Mouse (Mus musculus): Measurements from ENCODE around the gene Hpse2. TPM values are rescaled to one million over a fixed set of nuclear protein-coding genes. Genes with fewer than 3 reads are reported as not detected.

The Hpse2 gene
- polyA plus RNA-seq, 1 experiment from 2014 or later = 0.08 TPM

DNA sequence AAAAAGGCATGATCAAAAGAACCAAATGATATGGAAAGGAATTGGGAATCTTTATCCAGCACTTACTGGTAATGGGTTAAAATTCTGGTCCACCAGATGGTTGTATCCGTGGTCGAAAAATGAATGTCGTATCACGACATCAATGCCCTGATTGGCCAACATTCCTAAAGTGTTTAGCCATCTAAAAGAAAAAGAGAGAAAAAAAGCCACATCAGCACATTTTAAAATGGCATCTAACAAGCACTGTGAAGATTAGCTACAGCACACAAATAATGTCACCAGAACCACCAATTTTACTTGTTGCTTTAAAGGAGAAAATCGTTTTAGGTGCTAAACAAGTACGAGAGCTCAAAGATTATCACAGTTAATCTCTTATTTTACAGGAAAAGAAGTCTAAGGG, 479.6 kb downstream of the Hpse2 start:
- TF ChIP-seq CTCF (IDR thresholded peaks at IDR 0.05; ENCODE audit: low read depth) = no peak
- Histone ChIP-seq H3K9ac (ENCODE audit: low read depth, low read length) (no peak overlapping the region), H3K9me3 (replicated peaks; ENCODE audit: low read length) (no peaks in the 10 kb centered on the region), H3K27ac (no peak overlapping the region), H3K4me3 (replicated peaks; ENCODE audit: low read depth, low read length) (no peak overlapping the region), H3K27me3 (ENCODE audit: insufficient read depth, low read length) (no peaks in the 10 kb centered on the region), H3K36me3 (ENCODE audit: insufficient read depth, low read length) (no peaks in the 10 kb centered on the region), H3K4me1 (replicated peaks; ENCODE audit: insufficient read depth, low read length) (no peaks in the 10 kb centered on the region), H3K4me2 (ENCODE audit: low read length) (no peak overlapping the region)
- no peak for DNase-seq (ENCODE audit: low spot score)
- 86% methylated on average over 6 of the region's 6 CpGs for WGBS
- no peak for ATAC-seq (replicated peaks; ENCODE audit: low FRiP score, low read depth)

DNA sequence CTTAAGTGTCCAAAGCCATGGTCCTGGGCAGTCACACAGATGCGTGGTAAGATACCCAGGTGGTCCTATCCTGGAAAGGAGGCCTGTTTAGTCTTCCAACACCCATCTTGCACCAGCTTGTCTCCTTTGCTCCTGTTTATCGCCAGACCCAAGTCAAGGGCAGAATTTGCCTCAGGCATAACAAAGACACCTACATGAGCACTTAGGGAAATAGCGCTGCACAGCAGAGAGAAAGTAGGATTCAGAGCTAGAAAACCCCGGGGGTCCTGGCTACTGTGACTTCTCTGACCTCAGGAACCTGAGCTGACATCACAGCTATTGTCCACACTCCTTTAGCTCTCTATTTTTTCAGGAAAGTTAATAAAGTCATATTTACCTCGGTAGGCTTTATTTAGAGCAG, 481.8 kb downstream of the Hpse2 start:
- Histone ChIP-seq H3K9ac (ENCODE audit: low read depth, low read length) (no peak overlapping the region), H3K27me3 (ENCODE audit: insufficient read depth, low read length) (no peaks in the 10 kb centered on the region), H3K36me3 (ENCODE audit: insufficient read depth, low read length) (no peaks in the 10 kb centered on the region), H3K27ac (no peak overlapping the region), H3K4me1 (replicated peaks; ENCODE audit: insufficient read depth, low read length) (no peaks in the 10 kb centered on the region), H3K9me3 (replicated peaks; ENCODE audit: low read length) (no peaks in the 10 kb centered on the region), H3K4me2 (ENCODE audit: low read length) (no peak overlapping the region), H3K4me3 (replicated peaks; ENCODE audit: low read depth, low read length) (no peak overlapping the region)
- TF ChIP-seq CTCF (IDR thresholded peaks at IDR 0.05; ENCODE audit: low read depth) = no peak
- 80% methylated on average over 5 of the region's 5 CpGs for WGBS
- ATAC-seq (replicated peaks; ENCODE audit: low FRiP score, low read depth) = no peak
- no peak for DNase-seq (ENCODE audit: low spot score)

DNA sequence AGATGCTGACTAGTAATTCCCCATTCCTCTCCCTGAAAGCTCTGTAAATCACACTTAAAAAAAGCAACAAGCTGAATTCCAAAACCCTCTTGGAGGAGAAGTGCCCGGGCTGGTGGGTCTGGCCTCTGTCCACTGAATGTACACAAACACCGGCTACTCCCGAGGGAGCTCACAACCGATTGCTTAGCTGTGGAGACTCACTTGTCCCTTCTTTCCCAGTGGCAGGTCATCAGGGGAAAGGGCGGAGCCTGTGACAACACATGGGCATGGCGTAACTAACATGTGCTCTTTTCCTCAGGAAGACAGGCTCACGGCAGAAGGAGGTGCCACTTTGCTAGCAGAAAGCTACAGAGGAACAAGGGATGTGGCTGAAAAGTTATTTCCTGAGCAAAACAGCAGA, 483.4 kb downstream of the Hpse2 start:
- Histone ChIP-seq H3K4me3 (replicated peaks; ENCODE audit: low read depth, low read length) (no peak overlapping the region), H3K27me3 (ENCODE audit: insufficient read depth, low read length) (no peaks in the 10 kb centered on the region), H3K36me3 (ENCODE audit: insufficient read depth, low read length) (no peaks in the 10 kb centered on the region), H3K4me2 (ENCODE audit: low read length) (no peak overlapping the region), H3K27ac (no peak overlapping the region), H3K9me3 (replicated peaks; ENCODE audit: low read length) (no peaks in the 10 kb centered on the region), H3K9ac (ENCODE audit: low read depth, low read length) (no peak overlapping the region), H3K4me1 (replicated peaks; ENCODE audit: insufficient read depth, low read length) (no peaks in the 10 kb centered on the region)
- DNase-seq (ENCODE audit: low spot score) (peak; percentile 10), ATAC-seq (replicated peaks; ENCODE audit: low FRiP score, low read depth) (no peak)
- no peak for TF ChIP-seq CTCF (IDR thresholded peaks at IDR 0.05; ENCODE audit: low read depth)
- 30% methylated on average over 7 of the region's 7 CpGs for WGBS

DNA sequence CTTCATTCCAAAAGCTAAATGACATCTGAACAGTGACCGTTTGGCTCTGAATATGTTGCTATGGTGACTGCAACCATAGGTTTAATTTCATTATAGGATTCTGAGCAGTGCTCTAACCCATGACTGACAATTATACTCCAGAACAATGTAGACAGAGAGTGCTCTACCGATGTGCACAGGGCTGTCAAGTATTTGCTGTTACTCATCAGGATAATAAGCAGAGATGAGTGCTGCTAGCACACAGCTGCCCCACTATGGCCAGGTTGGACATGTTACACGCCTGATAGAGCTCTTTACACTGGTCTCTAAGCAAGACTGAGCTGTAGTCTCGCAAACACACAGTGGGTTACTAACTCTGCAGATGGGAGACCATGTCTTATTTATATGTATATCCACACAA, 483.9 kb downstream of the Hpse2 start:
- DNase-seq (ENCODE audit: low spot score) = no peak
- no peak for ATAC-seq (replicated peaks; ENCODE audit: low FRiP score, low read depth)

DNA sequence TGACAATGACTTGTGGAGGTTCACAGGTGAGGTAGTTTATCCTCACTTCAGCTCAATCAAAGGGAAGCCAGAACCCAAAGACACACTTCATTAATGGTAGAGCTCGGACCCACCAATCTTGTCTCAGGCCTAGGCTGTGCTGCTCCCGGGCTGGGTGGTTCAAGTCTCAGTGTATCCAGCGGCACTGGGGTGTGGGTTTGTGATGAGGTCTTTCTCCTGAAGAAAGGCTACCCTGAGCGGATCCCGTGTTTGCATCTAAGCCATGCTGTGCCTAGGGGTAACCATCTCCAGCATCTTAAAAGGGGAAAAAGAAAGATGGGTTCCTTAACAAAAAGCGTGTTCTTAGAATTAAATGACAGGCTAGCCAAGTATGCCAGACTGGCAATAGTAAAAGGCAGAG, 484.3 kb downstream of the Hpse2 start:
- no peak overlapping the region for H3K27ac ChIP-seq
- H3K9ac ChIP-seq (ENCODE audit: low read depth, low read length) = no peak overlapping the region
- WGBS = 89% methylated on average over 6 of the region's 6 CpGs
- DNase-seq (ENCODE audit: low spot score) (no peak), ATAC-seq (replicated peaks; ENCODE audit: low FRiP score, low read depth) (no peak)
- H3K27me3 ChIP-seq (ENCODE audit: insufficient read depth, low read length) = no peaks in the 10 kb centered on the region
- no peaks in the 10 kb centered on the region for H3K36me3 ChIP-seq (ENCODE audit: insufficient read depth, low read length)
- H3K9me3 ChIP-seq (replicated peaks; ENCODE audit: low read length) = no peaks in the 10 kb centered on the region
- no peaks in the 10 kb centered on the region for H3K4me1 ChIP-seq (replicated peaks; ENCODE audit: insufficient read depth, low read length)
- TF ChIP-seq CTCF (IDR thresholded peaks at IDR 0.05; ENCODE audit: low read depth) = no peak
- H3K4me3 ChIP-seq (replicated peaks; ENCODE audit: low read depth, low read length) = no peak overlapping the region
- no peak overlapping the region for H3K4me2 ChIP-seq (ENCODE audit: low read length)

More for the DNA sequence above, 483.9 kb downstream of the Hpse2 start:
- Histone ChIP-seq H3K36me3 (ENCODE audit: insufficient read depth, low read length) (no peaks in the 10 kb centered on the region), H3K27me3 (ENCODE audit: insufficient read depth, low read length) (no peaks in the 10 kb centered on the region), H3K4me3 (replicated peaks; ENCODE audit: low read depth, low read length) (no peak overlapping the region), H3K27ac (no peak overlapping the region), H3K9ac (ENCODE audit: low read depth, low read length) (no peak overlapping the region), H3K4me1 (replicated peaks; ENCODE audit: insufficient read depth, low read length) (no peaks in the 10 kb centered on the region), H3K4me2 (ENCODE audit: low read length) (no peak overlapping the region), H3K9me3 (replicated peaks; ENCODE audit: low read length) (no peaks in the 10 kb centered on the region)
- 78% methylated on average over 4 of the region's 4 CpGs for WGBS
- no peak for TF ChIP-seq CTCF (IDR thresholded peaks at IDR 0.05; ENCODE audit: low read depth)

DNA sequence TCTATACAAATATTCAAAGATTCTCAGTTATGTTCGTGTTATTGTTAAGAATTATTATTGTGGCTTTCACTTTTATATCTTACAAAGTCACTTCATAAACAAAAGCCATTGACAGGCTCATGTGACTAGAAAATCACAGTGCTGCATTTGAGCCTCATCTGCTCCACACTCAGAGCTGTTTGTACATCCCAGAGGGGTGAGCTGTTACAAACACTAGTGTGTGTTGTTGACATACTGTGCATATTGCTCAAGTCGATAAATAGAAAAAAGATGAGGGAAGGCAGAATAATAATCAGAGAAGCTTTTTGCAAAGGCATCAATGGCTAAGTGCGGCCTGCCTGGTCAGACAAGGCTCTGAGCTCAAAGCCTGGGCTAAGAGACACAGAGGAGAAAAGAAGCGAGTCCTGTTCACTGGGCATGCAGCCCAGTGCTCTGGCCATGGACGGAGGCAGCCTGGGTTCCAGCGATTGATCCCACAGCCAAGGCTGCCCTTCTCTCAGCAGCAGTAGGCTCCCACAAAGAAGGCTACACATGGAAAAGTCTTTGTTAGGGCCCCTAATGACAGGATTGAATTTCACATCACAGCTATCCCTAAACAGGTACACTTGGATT, 485.6 kb downstream of the Hpse2 start:
- TF ChIP-seq CTCF (IDR thresholded peaks at IDR 0.05; ENCODE audit: low read depth) = no peak
- DNase-seq (ENCODE audit: low spot score) (no peak), ATAC-seq (replicated peaks; ENCODE audit: low FRiP score, low read depth) (no peak)
- Histone ChIP-seq H3K36me3 (ENCODE audit: insufficient read depth, low read length) (no peaks in the 10 kb centered on the region), H3K9me3 (replicated peaks; ENCODE audit: low read length) (no peaks in the 10 kb centered on the region), H3K4me2 (ENCODE audit: low read length) (no peak overlapping the region), H3K27ac (no peak overlapping the region), H3K4me3 (replicated peaks; ENCODE audit: low read depth, low read length) (no peak overlapping the region), H3K4me1 (replicated peaks; ENCODE audit: insufficient read depth, low read length) (no peaks in the 10 kb centered on the region), H3K9ac (ENCODE audit: low read depth, low read length) (no peak overlapping the region), H3K27me3 (ENCODE audit: insufficient read depth, low read length) (no peaks in the 10 kb centered on the region)
- 69% methylated on average over 6 of the region's 6 CpGs for WGBS

DNA sequence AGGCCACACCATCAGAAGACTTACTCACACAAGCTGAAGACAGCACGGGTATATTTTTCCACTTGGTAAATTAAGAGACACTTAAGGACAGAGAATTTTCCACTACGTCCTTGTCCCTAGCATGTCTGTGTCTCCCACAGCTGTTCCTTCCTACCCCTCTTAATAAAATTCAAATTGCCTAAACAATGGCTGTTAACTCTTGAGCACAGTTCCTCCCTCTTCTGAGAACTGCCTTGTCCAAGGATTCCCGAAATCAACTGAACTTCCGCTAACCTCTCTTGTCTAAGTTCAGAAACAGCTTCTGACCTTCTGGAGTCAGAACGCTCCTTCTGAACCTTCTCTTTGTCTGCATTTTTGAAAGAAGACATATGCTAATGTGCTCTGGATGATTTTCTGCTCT, 496.6 kb downstream of the Hpse2 start:
- Histone ChIP-seq H3K4me1 (replicated peaks; ENCODE audit: insufficient read depth, low read length) (no peaks in the 10 kb centered on the region), H3K4me3 (replicated peaks; ENCODE audit: low read depth, low read length) (no peak overlapping the region), H3K27ac (no peak overlapping the region), H3K9ac (ENCODE audit: low read depth, low read length) (no peak overlapping the region), H3K9me3 (replicated peaks; ENCODE audit: low read length) (no peaks in the 10 kb centered on the region), H3K4me2 (ENCODE audit: low read length) (no peak overlapping the region), H3K36me3 (ENCODE audit: insufficient read depth, low read length) (no peaks in the 10 kb centered on the region), H3K27me3 (ENCODE audit: insufficient read depth, low read length) (no peaks in the 10 kb centered on the region)
- WGBS = 47% methylated on average over 5 of the region's 5 CpGs
- DNase-seq (ENCODE audit: low spot score) = peak; percentile 78
- no peak for ATAC-seq (replicated peaks; ENCODE audit: low FRiP score, low read depth)
- no peak for TF ChIP-seq CTCF (IDR thresholded peaks at IDR 0.05; ENCODE audit: low read depth)
